Mouse (Mus musculus) embryonic facial prominence, embryonic 11.5 days (tissue): ENCODE data around the gene Plod3. TPM values are rescaled to one million over a fixed set of nuclear protein-coding genes. Genes with fewer than 3 reads are reported as not detected.

Source experiments
- ATAC-seq: fragments of 200-750 bp; cut with Nextera tagmentation; replicated peaks from 2 replicates; pipeline ENCODE4 v1.8.0; 2017; ENCODE audit warnings: low read depth; ENCODE audit not compliant: insufficient number of reproducible peaks, low FRiP score, low TSS enrichment
- DNase-seq: peaks from one replicate; pipeline ENCODE4 v3.0.0-alpha.2; 2015; ENCODE audit warnings: low spot score
- H3K27ac ChIP-seq: fragments of 300-500 bp; sonication (generic); replicated peaks from 2 replicates; pipeline ENCODE4 v1.5.1; 2014; ENCODE audit warnings: mild to moderate bottlenecking, low read depth, low read length, control low read depth
- H3K27me3 ChIP-seq: fragments of 300-500 bp; sonication (generic); 2 replicates; pipeline ENCODE4 v1.6.1; 2014; ENCODE audit warnings: mild to moderate bottlenecking, low read length, moderate library complexity, mixed read lengths; ENCODE audit not compliant: control insufficient read depth, insufficient read depth
- H3K36me3 ChIP-seq: fragments of 300-500 bp; sonication (generic); replicated peaks from 2 replicates; pipeline ENCODE4 v1.6.1; 2014; ENCODE audit warnings: low read depth, mild to moderate bottlenecking, low read length, moderate library complexity, mixed read lengths; ENCODE audit not compliant: control insufficient read depth, insufficient read depth
- H3K4me1 ChIP-seq: fragments of 300-500 bp; sonication (generic); 2 replicates; pipeline ENCODE4 v1.6.1; 2014; ENCODE audit warnings: low read length, mixed read lengths; ENCODE audit not compliant: control insufficient read depth, insufficient read depth
- H3K4me2 ChIP-seq: fragments of 300-500 bp; sonication (generic); 2 replicates; pipeline ENCODE4 v1.6.1; 2014; ENCODE audit warnings: low read depth, mild to moderate bottlenecking, control low read depth, low read length, moderate library complexity
- H3K4me3 ChIP-seq: fragments of 300-500 bp; sonication (generic); 2 replicates; pipeline ENCODE4 v1.5.1; 2014; ENCODE audit warnings: low read depth, low read length, control low read depth
- H3K9ac ChIP-seq: fragments of 300-500 bp; sonication (generic); replicated peaks from 2 replicates; pipeline ENCODE4 v1.6.1; 2014; ENCODE audit warnings: mild to moderate bottlenecking, control low read depth, low read length
- H3K9me3 ChIP-seq: fragments of 300-500 bp; sonication (generic); replicated peaks from 2 replicates; pipeline ENCODE4 v1.6.1; 2016; ENCODE audit warnings: mild to moderate bottlenecking, low read length, inconsistent platforms, mixed read lengths; ENCODE audit not compliant: control insufficient read depth
- WGBS: fragments of 180-500 bp; shearing (Covaris S2); extraction: QIAGEN DNeasy Blood & Tissue Kit; methylation state at CpG from one replicate; pipeline ENCODE4 v1.1.7; 2014; 5-methylcytosine and 5-hydroxymethylcytosine counted together
- polyA plus RNA-seq: library from polyadenylated mRNA; unstranded; fragments of >200 nt; fragmentation: Nextera tagmentation; extraction: Ambion mirVana; gene quantifications from 2 replicates; pipeline ENCODE4 v1.2.1, GENCODE M21; 2014

Gene Plod3
- polyA plus RNA-seq, 1 experiment from 2014 or later, result 23.1 TPM

- Histone ChIP-seq H3K4me1 (no peaks in the 10 kb centered on the region), H3K27ac (no peak overlapping the region), H3K36me3 (no peaks in the 10 kb centered on the region; the same call in 1 of the 2 replicates), H3K9me3 (no peaks in the 10 kb centered on the region), H3K4me2 (no peak overlapping the region), H3K4me3 (no peak overlapping the region), H3K9ac (no peak overlapping the region), H3K27me3 (no peaks in the 10 kb centered on the region)
- DNase-seq (no peak), ATAC-seq (no peak)
- 85% methylated on average over 5 of the region's 5 CpGs for WGBS
Observed at GRCm38 (mm10) chr5:136958991-136959605, 27.7 kb upstream of the Plod3 start.

- Histone ChIP-seq H3K9ac (no peak overlapping the region), H3K4me3 (no peak overlapping the region), H3K36me3 (no peaks in the 10 kb centered on the region; the same call in none of the 2 replicates), H3K4me2 (no peak overlapping the region), H3K4me1 (no peaks in the 10 kb centered on the region), H3K27me3 (no peaks in the 10 kb centered on the region), H3K27ac (no peak overlapping the region), H3K9me3 (no peaks in the 10 kb centered on the region)
- WGBS, result 94% methylated on average over 6 of the region's 6 CpGs
- ATAC-seq (no peak), DNase-seq (no peak)
Observed at GRCm38 (mm10) chr5:136960053-136960452, 26.8 kb upstream of the Plod3 start.

- ATAC-seq (no peak; the same call in 1 of the 2 replicates), DNase-seq (no peak)
- 27% methylated on average over 5 of the region's 5 CpGs for WGBS
- no peaks in the 10 kb centered on the region for H3K27me3 ChIP-seq
- no peaks in the 10 kb centered on the region for H3K4me1 ChIP-seq
- peak overlapping the region; percentile 69 for H3K9ac ChIP-seq
- H3K4me3 ChIP-seq, result peak overlapping the region; percentile 55
- H3K4me2 ChIP-seq, result peak overlapping the region; percentile 69
- no peak overlapping the region for H3K27ac ChIP-seq
- peaks cover 8% of the 10 kb centered on the region for H3K36me3 ChIP-seq
- H3K9me3 ChIP-seq, result no peaks in the 10 kb centered on the region
Observed at GRCm38 (mm10) chr5:136961334-136961982, 25.4 kb upstream of the Plod3 start.

- Histone ChIP-seq H3K4me2 (peak overlapping the region; percentile 69), H3K4me3 (peak overlapping the region; percentile 55), H3K9me3 (no peaks in the 10 kb centered on the region), H3K9ac (peak overlapping the region; percentile 69), H3K36me3 (peaks cover 8% of the 10 kb centered on the region), H3K27ac (0 out of 2 replicates have a peak overlapping the region, but pooled peaks have one; percentile 48), H3K4me1 (no peaks in the 10 kb centered on the region), H3K27me3 (no peaks in the 10 kb centered on the region)
- DNase-seq (peak; percentile 95), ATAC-seq (peak; percentile 89)
- WGBS, result under 1% methylated on average over 20 of the region's 20 CpGs
Observed at GRCm38 (mm10) chr5:136961983-136962461, 24.8 kb upstream of the Plod3 start.

- Histone ChIP-seq H3K27me3 (no peaks in the 10 kb centered on the region), H3K4me2 (peak overlapping the region; percentile 69), H3K9ac (peak overlapping the region; percentile 69), H3K4me3 (peak overlapping the region; percentile 55), H3K4me1 (no peaks in the 10 kb centered on the region), H3K27ac (0 out of 2 replicates have a peak overlapping the region, but pooled peaks have one; percentile 48), H3K9me3 (no peaks in the 10 kb centered on the region), H3K36me3 (peaks cover 8% of the 10 kb centered on the region)
- 1% methylated on average over 10 of the region's 10 CpGs for WGBS
- ATAC-seq (peak; percentile 74), DNase-seq (peak; percentile 91)
Observed at GRCm38 (mm10) chr5:136962501-136962900, 24.3 kb upstream of the Plod3 start.

- Histone ChIP-seq H3K9me3 (no peaks in the 10 kb centered on the region), H3K4me3 (peak overlapping the region; percentile 55), H3K4me2 (peak overlapping the region; percentile 69), H3K27ac (no peak overlapping the region), H3K36me3 (peaks cover 8% of the 10 kb centered on the region), H3K4me1 (no peaks in the 10 kb centered on the region), H3K9ac (no peak overlapping the region), H3K27me3 (no peaks in the 10 kb centered on the region)
- 77% methylated on average over 8 of the region's 8 CpGs for WGBS
- ATAC-seq (no peak), DNase-seq (no peak)
Observed at GRCm38 (mm10) chr5:136962966-136963540, 23.8 kb upstream of the Plod3 start.

GRCm38 (mm10) chr5:136965210-136965609 is 21.6 kb upstream of the Plod3 start:
- 87% methylated on average over 9 of the region's 9 CpGs for WGBS
- Histone ChIP-seq H3K27me3 (no peaks in the 10 kb centered on the region), H3K9me3 (no peaks in the 10 kb centered on the region), H3K9ac (no peak overlapping the region), H3K4me2 (no peak overlapping the region), H3K4me3 (no peak overlapping the region), H3K4me1 (no peaks in the 10 kb centered on the region), H3K36me3 (peaks cover 8% of the 10 kb centered on the region), H3K27ac (no peak overlapping the region)
- DNase-seq (no peak), ATAC-seq (no peak)

- no peak for DNase-seq
- WGBS, result 92% methylated on average over 8 of the region's 8 CpGs
- H3K36me3 ChIP-seq, result peaks cover 8% of the 10 kb centered on the region
Observed at GRCm38 (mm10) chr5:136965686-136966085, 21.1 kb upstream of the Plod3 start.

More at GRCm38 (mm10) chr5:136965686-136966085, 21.1 kb upstream of the Plod3 start:
- H3K9me3 ChIP-seq, result no peaks in the 10 kb centered on the region
- no peak overlapping the region for H3K27ac ChIP-seq
- no peak overlapping the region for H3K4me2 ChIP-seq
- H3K4me1 ChIP-seq, result no peaks in the 10 kb centered on the region
- no peak overlapping the region for H3K4me3 ChIP-seq
- H3K9ac ChIP-seq, result no peak overlapping the region
- no peak for ATAC-seq
- H3K27me3 ChIP-seq, result no peaks in the 10 kb centered on the region
